Mouse (Mus musculus): ENCODE measurements around the gene Flt3l. TPM values are rescaled to one million over a fixed set of nuclear protein-coding genes. Genes with fewer than 3 reads are reported as not detected.
"Not testable (repeated sequence)": the region's sequence is repeated elsewhere in the genome, so short reads cannot be mapped to it uniquely, and the experiment has no call there.

Flt3l gene
- polyA plus RNA-seq, 1 experiment from 2014 or later: 2.0 TPM

GRCm38 (mm10) chr7:45174567-45175280, 38.5 kb upstream of the Flt3l start:
- no peak overlapping the region for H3K9ac ChIP-seq
- no peak overlapping the region for H3K4me2 ChIP-seq
- H3K4me1 ChIP-seq (replicated peaks): peaks cover 17% of the 10 kb centered on the region
- no peak overlapping the region for H3K4me3 ChIP-seq
- no peak for ATAC-seq (ENCODE audit: low FRiP score, low read depth)
- H3K27me3 ChIP-seq: peaks cover 75% of the 10 kb centered on the region
- no peaks in the 10 kb centered on the region for H3K36me3 ChIP-seq
- no peak overlapping the region for H3K27ac ChIP-seq (replicated peaks)
- WGBS: 3% methylated on average over 28 of the region's 29 CpGs
- no peaks in the 10 kb centered on the region for H3K9me3 ChIP-seq

GRCm38 (mm10) chr7:45173772-45174171, 37.5 kb upstream of the Flt3l start:
- not testable (repeated sequence) for H3K4me2 ChIP-seq; H3K9ac ChIP-seq; H3K4me3 ChIP-seq; ATAC-seq (ENCODE audit: low FRiP score, low read depth); H3K9me3 ChIP-seq; H3K27ac ChIP-seq (replicated peaks); H3K36me3 ChIP-seq
- Histone ChIP-seq H3K27me3 (peaks cover 75% of the 10 kb centered on the region), H3K4me1 (replicated peaks) (peaks cover 18% of the 10 kb centered on the region)
- WGBS: 69% methylated on average over 1 of the region's 1 CpGs

DNA sequence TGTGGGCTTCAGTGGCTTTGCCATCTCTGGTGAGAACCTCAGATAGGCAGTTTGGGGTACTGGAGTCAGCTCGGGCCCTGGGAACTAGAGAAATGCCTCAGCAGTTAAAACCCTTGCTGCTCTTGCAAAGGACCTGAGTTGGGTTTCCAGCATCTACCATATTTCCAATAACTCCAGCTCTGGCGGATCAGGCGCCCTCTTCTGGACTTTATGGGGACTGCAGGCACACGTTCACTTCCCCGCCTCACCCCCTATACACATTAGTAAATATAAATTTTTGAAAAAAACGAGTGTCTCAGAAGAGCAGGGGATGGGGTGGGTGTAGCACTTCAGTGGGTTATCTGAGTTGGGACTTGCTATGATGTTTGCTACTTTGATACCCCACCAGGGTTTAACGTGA, 36.7 kb upstream of the Flt3l start:
- Histone ChIP-seq H3K9ac (no peak overlapping the region), H3K36me3 (no peaks in the 10 kb centered on the region), H3K27me3 (peaks cover 75% of the 10 kb centered on the region), H3K4me1 (replicated peaks) (peaks cover 25% of the 10 kb centered on the region), H3K27ac (replicated peaks) (no peak overlapping the region), H3K4me3 (no peak overlapping the region), H3K9me3 (no peaks in the 10 kb centered on the region), H3K4me2 (no peak overlapping the region)
- 61% methylated on average over 7 of the region's 7 CpGs for WGBS
- no peak for ATAC-seq (ENCODE audit: low FRiP score, low read depth)

DNA sequence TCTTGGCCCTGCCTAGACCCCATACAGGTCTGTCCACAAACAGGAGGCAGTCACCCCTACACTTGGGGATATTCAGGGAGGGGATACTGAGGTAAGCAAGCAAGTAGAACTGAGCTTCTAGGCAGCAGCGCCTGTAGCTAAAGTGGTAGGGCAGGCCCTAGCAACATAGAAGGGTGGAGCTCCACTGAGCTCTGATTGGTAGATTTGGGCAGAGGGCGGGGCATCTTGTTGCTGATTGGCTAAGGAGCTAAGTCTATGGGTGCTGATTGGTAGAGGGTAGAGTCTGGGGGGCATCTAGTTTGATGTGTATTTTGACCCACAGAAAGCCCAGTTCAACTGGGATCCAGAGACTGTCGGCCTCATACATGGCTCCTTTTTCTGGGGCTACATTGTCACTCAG, 33.3 kb upstream of the Flt3l start:
- no peak overlapping the region for H3K4me2 ChIP-seq
- no peak overlapping the region for H3K9ac ChIP-seq
- 94% methylated on average over 3 of the region's 3 CpGs for WGBS
- no peaks in the 10 kb centered on the region for H3K36me3 ChIP-seq
- no peak for ATAC-seq (ENCODE audit: low FRiP score, low read depth)
- H3K4me3 ChIP-seq: no peak overlapping the region
- peaks cover 12% of the 10 kb centered on the region for H3K4me1 ChIP-seq (replicated peaks)
- H3K9me3 ChIP-seq: no peaks in the 10 kb centered on the region
- peaks cover 75% of the 10 kb centered on the region for H3K27me3 ChIP-seq
- H3K27ac ChIP-seq (replicated peaks): no peak overlapping the region

DNA sequence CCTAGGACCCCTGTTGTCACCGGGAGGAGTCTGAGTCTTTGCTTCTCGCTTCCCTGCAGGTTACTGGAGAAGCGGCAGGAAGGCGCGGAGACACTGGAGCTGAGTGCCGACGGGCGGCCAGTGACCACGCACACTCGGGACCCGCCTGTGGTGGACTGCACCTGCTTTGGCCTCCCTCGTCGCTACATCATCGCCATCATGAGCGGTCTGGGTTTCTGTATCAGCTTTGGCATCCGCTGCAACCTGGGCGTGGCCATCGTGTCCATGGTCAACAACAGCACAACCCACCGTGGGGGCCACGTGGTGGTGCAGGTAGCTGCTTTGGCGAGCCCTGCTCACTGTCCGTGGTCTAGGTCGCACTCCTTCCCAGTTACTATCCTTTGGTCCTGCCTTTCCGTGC, 32.4 kb upstream of the Flt3l start:
- ATAC-seq (ENCODE audit: low FRiP score, low read depth): no peak

DNA sequence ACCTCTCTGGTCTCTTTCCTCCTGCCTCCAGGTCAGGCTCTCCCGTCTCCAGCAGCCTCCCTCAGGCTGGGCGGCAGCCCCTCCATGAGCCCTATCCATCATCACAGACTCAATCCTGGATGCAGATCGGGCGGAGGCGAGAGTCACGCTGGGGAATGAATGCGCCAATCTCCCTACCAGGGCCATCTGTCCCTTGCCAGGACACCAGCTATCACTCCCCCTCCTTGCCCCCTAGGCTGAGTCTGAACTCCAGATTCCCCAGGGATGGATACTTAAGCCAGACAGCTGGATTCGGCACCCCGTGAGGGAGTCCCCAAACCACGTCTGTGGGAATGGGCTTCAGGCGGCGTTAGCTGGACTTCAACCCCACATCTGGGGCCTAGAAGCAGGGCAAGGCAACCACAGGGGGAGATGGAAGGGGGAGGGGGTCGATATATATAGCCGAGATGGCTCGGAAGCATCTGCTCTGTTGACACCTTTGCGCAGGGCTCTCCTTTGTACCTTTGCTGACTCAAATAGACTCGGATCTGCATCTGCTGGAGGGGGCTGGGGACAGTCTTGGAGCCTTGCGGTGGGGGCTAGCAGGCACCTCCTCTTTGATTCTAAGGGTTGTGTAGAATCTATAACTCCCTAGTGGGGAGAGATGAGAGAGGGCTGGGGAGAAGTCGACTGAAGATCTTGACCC, 31.7 kb upstream of the Flt3l start:
- 3% methylated on average over 19 of the region's 19 CpGs for WGBS
- Histone ChIP-seq H3K4me3 (0 out of 2 replicates have a peak overlapping the region, but pooled peaks have one; percentile 20), H3K27me3 (peaks cover 79% of the 10 kb centered on the region), H3K9me3 (no peaks in the 10 kb centered on the region), H3K4me1 (replicated peaks) (peaks cover 19% of the 10 kb centered on the region), H3K4me2 (peak overlapping the region; percentile 47; the same call in 1 of the 2 replicates), H3K9ac (no peak overlapping the region), H3K27ac (replicated peaks) (no peak overlapping the region), H3K36me3 (no peaks in the 10 kb centered on the region)
- ATAC-seq (ENCODE audit: low FRiP score, low read depth): no peak

More for the DNA sequence above, 32.4 kb upstream of the Flt3l start:
- Histone ChIP-seq H3K9ac (no peak overlapping the region), H3K4me3 (peak overlapping the region; percentile 20), H3K36me3 (no peaks in the 10 kb centered on the region), H3K27me3 (peaks cover 75% of the 10 kb centered on the region), H3K27ac (replicated peaks) (no peak overlapping the region), H3K9me3 (no peaks in the 10 kb centered on the region), H3K4me1 (replicated peaks) (peaks cover 18% of the 10 kb centered on the region), H3K4me2 (peak overlapping the region; percentile 47)
- 3% methylated on average over 24 of the region's 24 CpGs for WGBS

DNA sequence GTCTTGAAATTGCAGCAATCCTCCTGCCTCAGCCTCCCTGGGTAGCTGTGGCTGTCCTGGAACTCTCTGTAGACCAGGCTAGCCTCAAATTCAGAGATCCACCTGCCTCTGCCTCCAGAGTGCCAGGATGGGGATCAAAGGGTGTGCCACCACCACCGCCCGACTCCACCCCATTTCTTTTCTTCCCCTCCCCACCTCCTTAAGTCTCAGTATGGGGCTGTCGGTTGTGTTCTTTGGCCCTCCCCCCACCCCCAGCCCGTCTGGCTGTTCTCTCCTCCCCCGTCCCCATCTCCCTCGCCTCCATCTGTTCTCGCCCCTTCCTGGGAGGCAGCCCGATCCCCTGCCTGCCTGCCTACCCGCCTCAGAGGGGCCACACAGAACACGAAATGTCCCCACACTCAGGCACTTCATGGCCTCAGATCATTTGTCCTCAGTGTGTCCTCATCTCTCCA, 30.7 kb upstream of the Flt3l start:
- H3K36me3 ChIP-seq: no peaks in the 10 kb centered on the region
- no peak overlapping the region for H3K4me2 ChIP-seq
- peaks cover 28% of the 10 kb centered on the region for H3K4me1 ChIP-seq (replicated peaks)
- no peak overlapping the region for H3K4me3 ChIP-seq
- H3K9ac ChIP-seq: no peak overlapping the region
- no peak for ATAC-seq (ENCODE audit: low FRiP score, low read depth)
- peaks cover 80% of the 10 kb centered on the region for H3K27me3 ChIP-seq
- H3K9me3 ChIP-seq: no peaks in the 10 kb centered on the region
- H3K27ac ChIP-seq (replicated peaks): no peak overlapping the region
- 28% methylated on average over 9 of the region's 10 CpGs for WGBS

GRCm38 (mm10) chr7:45165701-45166100, 29.5 kb upstream of the Flt3l start:
- 50% methylated on average over 11 of the region's 11 CpGs for WGBS
- Histone ChIP-seq H3K9ac (no peak overlapping the region), H3K36me3 (0 out of 2 replicates have a peak, but pooled peaks cover 2% of the 10 kb centered on the region), H3K4me1 (replicated peaks) (peaks cover 28% of the 10 kb centered on the region), H3K27ac (replicated peaks) (no peak overlapping the region), H3K9me3 (no peaks in the 10 kb centered on the region), H3K4me2 (no peak overlapping the region), H3K4me3 (no peak overlapping the region), H3K27me3 (peaks cover 80% of the 10 kb centered on the region)
- ATAC-seq (ENCODE audit: low FRiP score, low read depth): no peak

DNA sequence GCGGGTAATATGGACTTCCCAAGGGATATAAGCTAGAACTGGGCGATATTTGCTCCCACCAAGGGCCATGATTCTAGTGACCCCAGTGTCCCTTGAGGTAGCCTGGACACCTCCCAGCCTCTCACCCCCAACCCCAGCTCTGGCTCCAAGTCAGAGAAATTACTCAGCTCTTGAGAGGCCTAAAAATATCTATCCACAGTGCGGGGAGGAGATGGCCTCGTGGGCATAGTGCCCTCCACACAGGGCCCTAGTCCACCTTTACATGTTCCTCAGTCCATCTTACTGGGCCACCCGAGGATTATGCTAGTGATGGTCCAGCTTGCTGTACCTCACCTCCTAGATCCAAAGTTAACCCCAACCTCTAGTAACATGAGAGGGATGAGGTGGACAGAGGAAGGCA, 28.6 kb upstream of the Flt3l start:
- no peaks in the 10 kb centered on the region for H3K9me3 ChIP-seq
- peaks cover 28% of the 10 kb centered on the region for H3K4me1 ChIP-seq (replicated peaks)
- no peak overlapping the region for H3K4me2 ChIP-seq
- no peak overlapping the region for H3K27ac ChIP-seq (replicated peaks)
- H3K27me3 ChIP-seq: peaks cover 74% of the 10 kb centered on the region
- ATAC-seq (ENCODE audit: low FRiP score, low read depth): no peak
- no peak overlapping the region for H3K4me3 ChIP-seq
- H3K9ac ChIP-seq: no peak overlapping the region
- WGBS: 74% methylated on average over 5 of the region's 5 CpGs
- H3K36me3 ChIP-seq: 0 out of 2 replicates have a peak, but pooled peaks cover 6% of the 10 kb centered on the region

DNA sequence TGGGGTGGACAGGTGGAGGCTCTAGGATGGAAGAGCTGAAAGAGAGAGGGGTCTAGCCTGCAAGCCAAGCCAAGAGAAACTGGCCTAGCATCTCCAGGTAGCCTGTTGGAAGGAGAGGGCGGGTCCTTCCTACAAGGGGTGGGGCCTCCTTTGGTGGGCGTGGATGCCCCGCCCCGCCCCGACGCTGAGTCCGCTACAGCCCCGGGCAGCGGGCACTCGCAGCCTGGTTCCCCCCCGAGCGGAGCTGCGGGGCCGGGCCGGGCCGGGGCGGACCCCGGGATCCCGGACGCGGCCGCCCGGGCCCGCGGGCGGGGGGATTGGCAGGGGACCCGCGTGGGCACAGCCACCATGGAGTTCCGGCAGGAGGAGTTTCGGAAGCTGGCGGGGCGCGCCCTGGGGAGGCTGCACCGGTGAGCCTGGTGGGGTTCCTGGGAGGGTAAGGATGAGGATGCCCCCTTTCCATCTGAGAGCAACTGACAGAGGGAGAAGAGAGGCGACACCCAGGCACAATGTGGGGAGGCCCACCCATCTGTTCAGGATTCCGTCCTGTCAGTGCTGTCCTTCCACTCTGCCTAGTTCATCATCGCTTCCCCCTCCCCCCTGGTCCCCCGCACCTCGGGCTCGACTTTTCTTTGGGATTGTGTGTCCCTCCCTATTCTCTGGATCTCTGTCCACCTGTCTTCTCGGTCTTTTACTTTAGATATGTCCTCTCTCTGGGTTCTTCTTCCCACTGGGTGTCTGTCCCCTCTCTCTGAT, 27.7 kb upstream of the Flt3l start, which contains the start of gene Slc17a7:
Slc17a7 (plus strand) TSS at position 215 of the 756 bp plus-strand sequence.
- peak within 1 kb of the TSS; percentile 87 for H3K4me2 ChIP-seq
- no peak within 1 kb of the TSS for H3K27ac ChIP-seq (replicated peaks)
- H3K9me3 ChIP-seq: no peaks in the 10 kb centered on the region
- peaks cover 64% of the 10 kb centered on the region for H3K27me3 ChIP-seq
- H3K4me3 ChIP-seq: peak within 1 kb of the TSS; percentile 37
- H3K4me1 ChIP-seq (replicated peaks): peaks cover 28% of the 10 kb centered on the region
- peak within 1 kb of the TSS; percentile 37; the same call in 1 of the 2 replicates for H3K9ac ChIP-seq
- 1% methylated on average over 25 of the region's 41 CpGs for WGBS
- H3K36me3 ChIP-seq: 0 out of 2 replicates have a peak, but pooled peaks cover 8% of the 10 kb centered on the region
- ATAC-seq (ENCODE audit: low FRiP score, low read depth): no peak

GRCm38 (mm10) chr7:45162996-45163615, 26.9 kb upstream of the Flt3l start:
- Histone ChIP-seq H3K4me3 (no peak overlapping the region), H3K27me3 (peaks cover 56% of the 10 kb centered on the region), H3K4me1 (replicated peaks) (peaks cover 21% of the 10 kb centered on the region), H3K9me3 (no peaks in the 10 kb centered on the region), H3K27ac (replicated peaks) (no peak overlapping the region), H3K4me2 (peak overlapping the region; percentile 65; the same call in 1 of the 2 replicates), H3K9ac (no peak overlapping the region), H3K36me3 (0 out of 2 replicates have a peak, but pooled peaks cover 10% of the 10 kb centered on the region)
- 75% methylated on average over 9 of the region's 9 CpGs for WGBS
- no peak for ATAC-seq (ENCODE audit: low FRiP score, low read depth)

All from hindbrain, embryonic 15.5 days (tissue).